Mouse (Mus musculus) urinary bladder, postnatal 14 days (tissue): ENCODE data around the gene Zcchc24.
A peak's percentile ranks its signal among the peaks of the same experiment; 100 is the strongest.

Source experiments
- DNase-seq: peaks from one replicate; pipeline ENCODE4 v3.0.0; 2021; ENCODE audit warnings: low spot score

The Zcchc24 gene

DNA sequence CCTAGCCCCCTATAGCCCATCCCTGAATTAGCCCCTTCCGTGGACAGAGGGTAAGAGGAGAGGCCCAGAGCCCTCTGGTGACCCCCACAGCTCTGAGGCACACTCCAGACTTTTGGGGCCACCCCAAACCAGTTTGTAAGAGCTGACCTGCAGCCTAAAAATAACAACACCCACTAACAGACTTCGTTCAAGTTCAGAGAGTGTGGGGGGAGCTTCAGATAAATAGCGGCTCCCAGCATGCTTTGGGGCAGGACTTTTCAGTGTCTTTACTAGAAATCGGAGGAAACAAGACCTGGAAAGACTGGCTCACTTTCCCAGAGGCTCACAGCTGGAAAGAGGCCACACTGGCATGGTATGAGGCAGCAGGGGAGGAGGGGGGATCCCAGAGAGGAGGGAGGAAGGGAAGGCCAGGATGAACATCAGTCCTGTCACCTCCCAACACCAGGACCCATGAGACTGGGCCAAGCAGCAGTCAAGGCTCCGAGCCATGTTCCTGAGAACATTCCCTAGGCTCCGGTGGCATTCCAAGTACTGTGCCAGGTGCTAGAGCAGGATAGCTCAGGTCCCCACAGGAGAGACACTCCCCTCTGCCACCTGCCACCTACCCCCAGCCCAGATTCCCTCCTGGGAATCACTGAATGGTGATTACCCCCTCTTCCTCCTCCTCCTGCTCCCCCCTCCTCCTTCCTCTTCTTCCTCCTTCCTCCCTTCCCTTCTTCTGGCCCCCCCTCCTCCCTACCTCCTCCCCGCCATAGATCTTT, 20.7 kb downstream of the Zcchc24 start:
- DNase-seq = no peak

DNA sequence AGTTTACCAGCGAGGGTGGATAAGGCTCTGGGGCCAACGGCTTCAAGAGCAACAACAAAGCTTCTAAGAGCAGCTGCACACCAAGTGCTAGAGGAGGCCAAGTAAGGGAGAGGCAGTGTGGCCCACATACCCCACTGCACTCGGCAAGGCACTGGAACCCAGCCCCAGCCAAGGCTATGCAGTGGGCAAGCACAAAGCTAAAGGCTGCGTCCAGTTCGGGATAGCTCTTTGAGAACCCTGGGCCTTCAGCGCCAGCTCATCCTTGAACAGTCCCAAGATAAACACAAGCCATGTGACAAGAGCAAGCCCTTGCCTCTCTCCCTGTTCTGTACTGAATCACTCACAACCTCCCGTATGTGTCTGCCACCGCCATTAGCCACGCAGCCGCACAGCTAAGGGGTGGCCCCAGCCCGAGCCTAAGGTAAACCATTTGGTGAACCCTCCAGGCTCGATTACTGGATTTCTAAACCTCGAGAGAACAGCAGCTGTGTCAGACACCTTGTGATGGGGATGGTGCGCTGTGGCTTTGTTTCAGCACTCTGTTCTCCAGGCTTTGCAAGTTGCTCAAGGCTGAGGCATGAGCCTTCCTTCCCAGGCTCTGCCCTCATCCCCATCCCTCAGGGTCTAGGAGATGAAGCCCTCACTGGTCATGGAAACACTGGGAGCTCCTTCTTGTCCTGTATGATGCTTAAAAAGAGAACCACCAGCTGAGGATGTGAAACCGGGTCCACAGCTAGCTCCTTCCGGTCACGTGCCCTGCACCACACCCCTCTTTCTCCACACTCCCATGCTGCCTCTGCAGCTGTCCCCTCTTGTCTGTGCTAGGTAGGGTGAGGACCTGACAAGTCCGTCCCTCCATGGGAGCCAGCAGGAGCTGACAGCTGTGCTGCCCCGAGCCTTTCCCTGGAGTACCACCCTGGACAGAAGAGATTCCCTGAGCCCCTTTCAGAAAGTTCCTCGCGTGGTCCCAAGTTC, 21.6 kb downstream of the Zcchc24 start:
- no peak for DNase-seq

DNA sequence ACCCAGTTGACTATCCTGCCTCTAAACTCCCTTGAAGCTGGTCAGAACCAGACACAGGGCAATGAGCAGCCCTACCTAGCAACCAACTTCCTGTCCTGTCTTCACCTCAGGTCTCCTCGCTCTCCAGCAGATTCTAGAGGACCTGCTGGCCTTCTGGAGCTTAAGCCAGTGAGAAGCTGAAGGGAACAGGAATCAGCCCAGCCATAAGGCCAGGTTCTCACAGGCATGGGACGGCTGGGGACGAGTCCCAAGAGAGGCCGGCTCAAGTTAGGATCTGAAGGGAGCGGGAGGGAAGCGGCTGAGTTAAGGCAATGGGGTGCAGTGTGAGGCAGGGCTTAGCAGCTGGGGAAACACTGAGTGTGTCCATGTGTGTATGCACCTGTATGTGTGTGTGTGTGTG, 22.5 kb downstream of the Zcchc24 start:
- no peak for DNase-seq

DNA sequence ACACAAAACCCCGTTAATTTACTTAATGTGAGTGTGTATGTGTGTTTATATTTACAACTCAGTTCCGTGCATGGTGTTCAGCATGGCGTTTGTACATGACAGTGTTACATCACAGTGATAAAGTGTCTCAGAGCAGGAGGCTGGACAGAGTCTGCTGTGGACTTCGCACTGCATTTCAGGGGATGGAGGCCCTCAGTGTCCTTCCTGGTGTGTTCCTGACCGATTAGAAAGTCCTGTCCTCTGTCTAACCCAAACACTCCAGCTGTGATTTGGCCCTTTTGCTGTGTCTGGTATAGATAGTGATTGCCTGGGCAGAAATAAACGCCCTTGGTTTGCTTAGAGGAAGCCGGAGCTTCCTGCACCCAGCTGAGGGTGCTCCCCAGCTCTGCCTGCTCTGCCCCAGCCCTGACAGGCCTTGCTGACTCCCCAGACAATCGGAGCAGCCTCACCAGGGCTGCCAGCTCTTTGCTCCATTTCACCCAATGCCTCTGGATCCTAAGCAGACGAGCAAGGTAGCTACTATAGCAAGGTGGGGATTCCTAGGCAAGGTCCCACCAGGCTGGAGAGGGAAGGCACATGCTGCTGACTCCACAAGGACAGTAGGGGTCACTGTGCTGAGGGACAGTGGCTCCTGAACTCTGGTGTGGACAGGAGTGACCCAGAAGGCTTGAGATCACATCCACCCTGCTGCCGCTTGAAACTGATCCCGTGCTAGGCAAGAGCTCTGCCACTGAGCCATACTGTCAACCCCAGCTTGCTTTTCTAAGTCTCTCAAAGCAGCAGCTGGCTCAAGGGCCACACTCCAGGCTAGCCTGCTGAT, 23.3 kb downstream of the Zcchc24 start:
- no peak for DNase-seq

DNA sequence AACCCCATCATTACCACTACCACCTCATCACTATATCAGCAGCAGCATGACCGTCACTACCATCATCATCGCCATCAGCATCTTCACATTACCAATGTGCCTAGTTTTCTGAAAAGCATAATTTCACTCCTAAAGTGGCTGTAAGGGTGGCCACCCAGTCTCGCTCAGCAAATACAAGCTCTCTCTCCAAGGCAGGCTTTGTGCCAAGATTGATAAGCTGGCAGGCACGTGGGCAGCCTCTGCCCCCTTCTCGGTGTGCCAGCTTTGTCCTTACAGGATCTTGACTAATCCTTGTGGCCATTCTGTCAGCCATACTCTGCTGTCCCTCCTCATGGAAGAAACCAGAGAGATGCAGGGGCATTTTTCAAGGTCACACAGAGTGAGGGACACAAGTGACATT, 25.9 kb downstream of the Zcchc24 start:
- DNase-seq = no peak

DNA sequence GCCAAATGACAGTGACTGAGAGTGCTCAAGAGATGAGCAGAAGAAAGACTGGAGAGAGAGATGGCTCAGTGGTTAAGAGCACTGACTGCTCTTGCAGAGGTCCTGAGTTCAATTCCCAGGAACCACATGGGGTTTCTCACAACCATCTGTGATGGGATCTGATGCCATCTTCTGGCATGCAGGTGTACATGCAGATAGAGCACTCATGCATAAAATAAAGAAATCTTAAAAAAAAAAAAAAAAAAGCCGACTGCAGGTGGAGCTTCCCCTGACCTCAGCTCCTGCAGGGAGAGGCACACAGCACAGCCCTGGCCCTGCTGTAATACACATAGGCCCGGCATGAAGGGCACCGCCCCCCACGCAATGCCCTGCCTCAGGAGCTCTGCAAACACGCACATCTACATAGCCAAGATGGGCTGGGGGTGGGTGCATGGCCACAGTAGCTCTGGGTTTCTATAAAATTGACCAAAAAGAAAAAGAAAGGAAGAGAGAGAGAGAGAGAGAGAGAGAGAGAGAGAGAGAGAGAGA, 26.9 kb downstream of the Zcchc24 start:
- no peak for DNase-seq

DNA sequence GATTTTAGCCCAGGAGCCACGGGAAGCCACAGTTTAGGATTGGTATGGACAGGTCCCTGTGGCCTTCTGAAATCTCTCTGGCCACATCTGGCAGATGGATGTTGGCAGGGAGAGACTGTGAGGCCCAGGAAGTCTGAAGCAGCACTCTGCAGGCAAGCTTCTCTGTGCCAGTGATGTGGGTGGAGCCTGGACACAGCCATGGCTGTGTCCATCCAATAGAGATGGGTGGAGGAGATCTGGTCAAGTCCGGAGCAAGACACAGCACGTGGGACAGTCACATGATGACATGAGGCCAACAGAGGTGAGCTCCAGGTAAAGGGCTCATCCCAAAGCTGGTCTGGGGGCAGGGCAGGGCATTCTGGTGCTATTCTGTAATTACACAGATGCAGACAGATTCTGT, 27.6 kb downstream of the Zcchc24 start:
- DNase-seq = no peak

DNA sequence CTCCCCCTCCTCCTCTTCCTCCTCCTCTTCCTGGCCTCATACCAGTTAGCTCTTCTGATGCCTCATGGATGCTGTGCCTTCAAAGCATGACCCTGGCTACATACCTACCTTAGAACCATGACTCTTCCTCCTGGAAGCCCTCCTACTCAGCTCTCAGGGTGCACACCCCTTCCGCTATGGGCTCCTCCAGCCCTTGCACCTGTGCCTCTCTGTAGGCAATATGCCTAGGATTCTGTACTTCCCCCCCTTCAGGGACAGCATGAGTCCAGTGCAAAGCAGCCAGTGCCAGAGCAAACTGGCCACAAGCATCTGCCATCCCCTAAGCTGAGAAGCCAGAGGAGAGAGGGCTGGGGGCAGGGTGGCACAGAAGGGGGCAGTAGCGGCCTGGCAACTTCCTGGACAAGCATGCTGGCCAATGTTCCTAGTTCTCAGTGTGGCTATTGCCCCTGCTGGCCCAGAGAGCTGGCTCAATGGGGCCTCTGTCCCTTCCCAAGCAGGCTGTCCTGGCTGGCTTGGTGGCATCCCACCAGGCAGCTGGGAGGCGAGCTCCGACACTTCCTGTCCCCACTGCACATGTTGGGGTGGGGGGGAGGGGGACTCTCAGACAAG, 28.8 kb downstream of the Zcchc24 start:
- no peak for DNase-seq

DNA sequence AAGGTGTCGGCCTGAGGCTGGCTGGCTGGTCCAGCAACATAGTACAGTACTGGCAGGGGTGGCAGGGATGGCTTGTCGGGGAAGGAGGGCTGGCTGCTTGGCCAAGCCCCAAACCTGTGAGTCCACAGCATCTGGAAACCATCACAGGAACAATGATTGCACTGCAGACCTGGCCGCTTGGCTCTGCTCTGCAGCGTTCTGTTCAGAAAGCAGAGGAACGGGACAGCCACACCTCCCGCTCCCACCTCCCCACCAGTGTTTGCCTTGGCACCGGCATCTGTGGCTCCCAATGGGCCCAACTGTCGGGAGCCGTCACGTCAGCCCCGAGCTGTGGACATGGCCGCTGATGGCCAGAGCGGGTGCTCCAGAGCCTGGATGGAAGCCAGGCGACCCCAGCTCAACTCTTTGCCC, 30.2 kb downstream of the Zcchc24 start:
- peak; percentile 71 for DNase-seq

DNA sequence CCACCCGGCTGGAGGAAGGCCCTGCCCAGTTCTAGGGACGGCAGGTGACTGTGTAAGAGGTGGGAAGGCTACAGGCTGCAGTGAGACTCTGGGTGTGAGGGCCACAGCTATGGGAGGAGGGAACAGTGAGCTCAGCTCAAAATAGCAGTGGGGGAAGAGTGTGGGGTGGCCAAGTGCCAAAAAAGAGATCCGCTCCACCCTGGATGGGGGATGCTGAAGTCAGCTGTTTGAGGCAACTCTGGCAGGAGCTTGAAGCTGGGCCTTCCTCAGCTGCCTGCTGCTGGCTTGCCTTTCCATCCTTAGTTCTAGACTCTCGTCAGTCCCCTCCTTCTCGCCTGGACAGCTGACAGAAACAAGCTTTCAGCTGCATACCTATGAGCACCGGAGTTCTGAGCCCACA, 32.2 kb downstream of the Zcchc24 start:
- DNase-seq = peak; percentile 76

DNA sequence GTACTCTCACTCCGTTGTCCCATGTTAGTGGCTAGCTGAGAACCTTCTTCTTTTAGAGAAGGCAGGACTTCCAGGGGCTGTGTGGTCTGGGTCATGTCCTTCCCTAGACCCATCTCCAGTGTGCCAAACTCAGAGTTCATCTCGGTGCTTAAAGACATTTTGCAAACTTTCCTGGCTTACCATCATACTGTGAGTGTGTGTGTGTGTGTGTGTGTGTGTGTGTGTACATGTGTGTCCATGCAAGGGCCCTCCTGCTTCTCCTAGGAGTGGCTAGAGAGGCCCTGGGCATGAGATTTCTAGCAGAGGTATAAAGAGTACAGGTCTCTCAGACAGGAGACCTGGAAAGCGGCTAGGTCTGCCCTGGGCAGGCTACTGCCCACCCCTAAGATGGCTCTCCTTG, 32.7 kb downstream of the Zcchc24 start:
- no peak for DNase-seq

DNA sequence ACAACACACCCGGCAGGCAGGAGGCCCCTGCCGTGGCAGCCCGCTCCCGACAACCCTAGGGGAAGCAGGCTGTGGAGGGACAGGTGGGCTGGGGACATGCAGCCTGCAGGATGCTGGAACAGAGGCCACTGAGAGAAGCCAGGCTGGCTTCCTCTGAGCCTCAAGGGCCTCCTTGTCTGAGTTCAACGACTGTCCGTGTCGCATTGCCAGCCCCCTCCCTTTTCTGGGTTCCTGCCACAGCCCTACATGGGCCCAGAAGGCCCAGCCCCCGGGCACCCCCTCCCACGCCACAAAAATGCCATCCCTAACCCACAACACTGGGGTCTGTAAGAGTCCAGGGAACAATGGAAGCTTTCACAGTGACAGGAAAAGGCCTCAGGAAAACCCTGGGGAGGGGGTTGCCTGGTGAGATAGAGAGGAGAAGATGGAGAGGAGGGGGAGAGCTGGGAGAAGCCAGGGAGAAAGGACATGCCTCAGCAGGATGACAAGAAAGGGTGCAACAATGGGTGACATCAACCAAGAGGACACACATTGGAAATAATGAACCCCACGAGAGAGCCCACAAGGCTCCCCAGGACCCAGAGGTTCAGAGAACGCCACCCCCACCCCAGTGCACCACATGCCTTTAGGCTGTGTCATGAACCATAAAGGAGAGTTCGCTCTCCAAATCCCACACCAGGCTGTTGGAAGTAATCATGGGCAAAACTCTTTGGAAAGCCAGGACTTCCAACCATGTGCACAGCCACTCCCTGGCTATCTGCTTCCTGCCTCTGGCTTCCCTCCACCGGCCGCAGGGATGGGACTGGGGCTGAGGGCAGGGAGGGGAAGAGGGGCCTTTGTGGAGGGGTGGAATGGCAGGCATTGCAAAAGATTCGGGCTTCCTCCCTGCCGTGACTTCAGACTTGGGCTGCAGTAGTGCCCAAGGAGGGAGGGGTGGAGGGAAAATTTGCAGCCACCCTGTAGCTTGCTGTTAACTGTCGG, 33.8 kb downstream of the Zcchc24 start:
- DNase-seq = peak; percentile 67

DNA sequence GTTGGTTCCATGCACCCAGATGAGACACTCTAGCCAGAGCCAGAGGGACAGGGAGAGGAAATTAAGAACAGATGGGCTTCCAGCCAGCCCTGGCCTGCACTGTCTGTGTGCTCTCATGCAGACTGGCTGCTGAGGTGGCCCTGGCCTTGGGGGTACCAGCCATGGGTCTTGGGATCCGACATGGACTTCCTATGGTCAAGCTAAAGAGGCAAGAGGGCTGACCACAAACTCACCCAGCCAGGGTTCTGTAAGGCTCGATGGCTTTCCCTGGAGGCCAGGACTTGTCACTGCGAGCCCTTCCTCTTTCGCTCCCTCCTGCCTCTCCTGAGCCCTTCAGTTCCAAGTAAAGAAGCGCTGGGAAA, 41.7 kb downstream of the Zcchc24 start:
- no peak for DNase-seq

DNA sequence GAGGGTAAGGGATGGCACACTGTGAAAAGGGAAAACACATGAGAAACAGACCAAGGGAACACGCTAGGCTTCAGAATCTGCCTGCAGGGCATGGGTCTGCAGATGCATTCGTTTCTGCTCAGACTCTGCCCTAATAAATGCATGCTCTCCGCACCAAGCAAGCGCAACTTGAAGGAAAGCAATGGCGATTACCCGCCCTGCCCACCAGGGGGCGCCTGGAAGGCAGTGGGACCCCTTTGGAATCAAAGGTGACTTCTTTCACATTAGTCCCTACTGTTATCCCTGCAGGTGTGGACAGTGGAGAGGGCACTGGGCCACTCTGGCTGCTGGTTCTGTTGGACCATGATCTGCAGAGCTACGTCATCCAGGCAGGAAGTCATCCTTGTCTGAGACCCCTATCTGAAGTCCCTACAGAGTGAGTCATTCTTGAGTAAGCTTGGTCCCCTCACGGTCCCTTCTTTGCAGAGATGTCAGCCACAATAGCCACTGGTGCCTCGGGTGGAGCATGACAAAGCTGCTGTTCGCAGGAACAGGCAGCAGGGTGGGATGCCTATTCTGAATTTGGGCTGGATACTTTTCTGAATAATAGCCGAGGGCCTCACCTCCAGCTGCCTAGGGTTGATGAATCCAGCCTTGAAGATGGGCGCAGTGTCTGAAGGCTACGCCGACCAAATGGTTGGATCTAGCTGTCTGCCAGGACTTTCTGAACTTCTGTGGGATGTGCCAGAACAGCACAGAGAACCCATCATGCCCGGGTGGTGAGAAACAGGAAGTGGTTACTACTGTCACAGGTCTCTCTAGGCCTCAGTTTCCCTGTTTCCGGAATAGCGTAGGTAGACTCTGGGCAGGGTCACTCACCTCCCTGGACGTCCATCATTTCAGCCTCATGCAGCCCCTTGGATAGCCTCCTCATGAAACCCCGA, 42.4 kb downstream of the Zcchc24 start:
- no peak for DNase-seq

DNA sequence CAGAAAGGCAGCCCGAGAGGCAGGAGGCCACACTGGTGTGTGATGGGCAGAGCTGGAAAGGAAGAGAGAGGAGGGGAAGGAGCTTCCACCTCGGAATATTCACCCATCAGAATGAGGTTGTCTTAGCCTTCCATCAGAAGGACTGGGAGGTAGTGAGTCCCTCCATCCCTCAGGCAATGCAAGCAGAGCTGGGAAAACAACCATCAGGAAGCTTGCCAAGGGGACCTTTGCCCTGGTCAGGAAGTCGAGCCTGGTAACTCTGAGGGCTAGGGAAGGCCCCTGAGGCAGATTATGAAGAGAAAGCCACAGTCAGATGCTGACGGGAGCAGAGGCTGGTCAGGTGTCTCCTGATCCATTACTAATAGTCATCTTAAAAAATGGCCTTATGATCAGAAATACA, 43.1 kb downstream of the Zcchc24 start:
- no peak for DNase-seq

DNA sequence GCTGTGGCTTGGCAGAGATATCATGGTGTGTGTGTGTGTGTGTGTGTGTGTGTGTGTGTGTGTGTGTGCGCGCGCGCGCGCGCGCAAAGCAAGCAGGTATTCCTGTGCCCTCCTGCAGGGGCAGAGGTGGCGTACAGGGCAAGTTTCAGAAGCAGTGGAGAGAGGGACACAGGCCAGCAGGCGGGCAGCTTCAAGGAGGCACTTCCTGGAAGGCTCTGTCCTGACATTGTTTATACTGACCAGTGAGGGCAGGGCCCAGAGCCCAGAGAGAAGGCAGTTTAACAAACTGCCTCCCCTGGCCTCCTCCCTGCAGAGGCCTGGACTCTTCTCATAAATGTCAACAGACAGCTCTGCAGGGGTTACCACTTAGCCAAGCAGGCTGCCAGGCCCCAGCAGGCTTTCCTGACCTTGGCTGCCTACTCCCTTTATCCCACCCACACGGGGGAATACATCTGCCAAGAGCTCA, 43.8 kb downstream of the Zcchc24 start:
- peak; percentile 71 for DNase-seq

DNA sequence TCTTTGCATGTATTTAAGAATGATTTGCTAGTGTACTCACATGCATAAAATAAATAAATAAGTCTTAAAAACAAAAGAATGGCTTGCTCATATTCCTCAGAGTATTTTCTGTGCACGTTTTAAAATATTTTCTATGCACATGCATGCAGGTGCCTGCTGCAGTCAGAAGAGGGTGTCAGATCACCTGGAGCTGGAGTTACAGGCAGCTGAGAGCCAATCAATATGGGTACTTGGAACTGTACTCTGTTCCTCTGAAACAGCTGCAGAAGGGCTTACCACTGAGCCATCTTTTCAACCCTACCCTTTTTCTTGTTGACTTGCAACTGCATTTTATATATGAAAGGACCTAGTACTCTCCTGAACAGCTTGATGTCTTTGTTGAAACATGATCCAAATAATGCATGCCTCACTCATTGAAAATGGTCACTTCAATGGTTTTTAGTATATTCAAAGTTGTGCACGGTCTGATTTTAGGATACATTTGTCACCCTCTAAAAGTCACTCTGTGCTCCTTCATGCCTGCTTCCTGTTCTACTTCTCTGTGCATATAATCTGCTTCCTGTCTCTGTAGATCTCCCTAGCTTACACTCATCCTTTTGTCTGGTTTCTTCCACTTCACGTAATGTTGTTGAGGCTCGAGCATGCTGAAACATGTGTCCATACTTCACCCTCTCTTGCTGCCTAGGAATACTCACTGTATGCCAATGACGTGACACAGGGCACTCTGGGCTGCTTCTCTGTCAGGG, 47.7 kb downstream of the Zcchc24 start:
- DNase-seq = no peak

DNA sequence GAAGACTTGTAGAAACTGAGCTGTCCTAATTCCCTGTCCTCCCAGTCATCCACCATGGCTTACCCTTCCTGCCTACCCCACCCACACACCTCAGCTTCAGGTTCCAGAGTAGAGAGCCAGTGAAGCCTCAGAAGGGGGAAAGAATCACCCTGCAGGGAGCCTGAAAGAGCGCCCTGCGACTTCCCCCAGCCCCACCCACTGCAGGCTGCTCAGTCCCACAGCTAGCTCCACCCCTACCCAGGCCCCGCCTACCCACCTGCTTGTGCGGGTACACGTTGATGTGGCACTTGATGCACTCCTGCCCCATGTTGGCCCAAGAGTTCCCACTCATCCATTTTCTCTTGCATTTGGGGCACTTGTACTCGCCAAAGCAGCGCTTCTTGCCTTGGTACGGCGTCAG, 49.5 kb downstream of the Zcchc24 start:
- no peak for DNase-seq

DNA sequence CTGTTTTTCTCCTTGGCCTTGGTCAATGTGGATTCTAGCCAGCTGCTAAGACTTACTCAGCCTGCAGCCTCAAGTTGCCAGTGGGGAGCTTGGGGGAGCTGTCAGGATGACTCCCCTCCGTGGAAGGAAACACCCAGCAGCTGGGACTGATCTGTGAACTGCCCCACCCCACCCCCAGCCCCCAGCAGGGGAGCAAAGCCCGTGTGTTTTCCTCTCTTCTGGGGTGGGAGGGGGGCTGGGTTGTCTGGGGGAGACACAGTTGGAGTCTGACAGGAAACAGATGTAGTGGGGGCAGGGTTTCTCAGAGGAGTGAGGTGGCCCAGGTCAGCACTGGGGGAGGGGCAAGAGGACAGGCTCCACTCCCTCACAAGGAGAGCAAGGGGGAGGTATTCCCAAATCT, 50.4 kb downstream of the Zcchc24 start:
- peak; percentile 66 for DNase-seq
